9 mouse cellular contexts compared by ENCODE assay signal in the genomic region with DNA sequence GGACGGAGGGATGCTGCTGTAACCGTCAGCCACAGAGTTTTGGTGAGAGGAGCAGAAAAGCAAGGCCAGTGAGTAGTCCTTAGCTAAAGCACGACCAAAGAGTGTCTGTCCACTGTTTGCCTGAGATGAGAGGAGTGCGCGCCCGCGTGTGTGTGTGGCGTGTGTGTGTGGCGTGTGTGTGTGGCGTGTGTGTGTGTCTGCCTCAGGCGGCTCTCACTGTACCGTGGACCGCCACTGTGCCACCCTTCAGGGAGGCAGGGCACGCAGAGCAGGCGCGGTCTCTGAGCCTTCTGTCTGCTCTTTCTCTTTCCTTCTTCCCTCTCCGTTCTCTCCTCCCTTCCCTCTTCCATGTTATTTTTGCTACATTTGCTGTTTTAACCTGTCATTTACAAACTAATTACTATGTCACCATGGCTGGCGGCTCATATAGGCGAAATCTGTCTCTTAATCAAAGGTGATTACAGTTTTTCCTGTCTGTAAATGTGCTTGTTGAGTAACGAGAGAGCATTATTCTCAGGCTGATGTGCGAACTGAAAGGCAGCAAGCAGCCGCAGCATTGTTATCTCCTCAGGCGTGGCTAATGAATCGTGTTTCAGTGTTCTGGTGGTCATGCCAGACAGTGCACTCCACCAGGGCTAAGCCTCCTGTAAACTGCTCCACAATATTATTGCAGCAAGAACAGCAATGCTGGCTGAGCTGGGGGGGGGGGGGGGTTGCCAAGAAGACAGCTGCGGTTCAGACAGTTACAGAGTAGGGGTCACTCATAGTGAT.
DNase-seq lines count a peak whose midpoint lies in the region; ATAC-seq and TF ChIP-seq lines count a peak whose summit lies in the region.
"Had no signal": no experiment of that assay in that cellular context is flagged by ENCODE, and none has a peak within 500 bp of the region (broad histone marks: within the 10 kb centered on the region; RNA-seq: fewer than 3 reads in every experiment).

No protein-coding gene starts in this region.

- no peaks in the 10 kb centered on the region; the same call in 1 of the 2 replicates for H3K36me3 ChIP-seq in heart, embryonic 10.5 days
- no peaks in the 10 kb centered on the region for H3K36me3 ChIP-seq in heart, postnatal 0 days (replicated peaks; ENCODE audit: control insufficient read depth, insufficient read depth, low read length)
- H3K36me3 ChIP-seq in midbrain, embryonic 16.5 days (ENCODE audit: control insufficient read depth, insufficient read depth, low read length), result no peaks in the 10 kb centered on the region

- intact Hi-C loops in left cerebral cortex, postnatal 25 days (cut with DNase I), result no loop called here

- ATAC-seq in heart, postnatal 0 days (ENCODE audit: insufficient read depth, low read depth), result peak; percentile 62
- peak; percentile 71 for ATAC-seq in midbrain, embryonic 16.5 days

- no peak for TF ChIP-seq EP300 in heart, postnatal 0 days (IDR thresholded peaks at IDR 0.05; ENCODE audit: low read depth)

- no peak for DNase-seq in heart, embryonic 10.5 days (ENCODE audit: low spot score)
- DNase-seq in heart, adult 8-10 months (ENCODE audit: low spot score), result no peak
- DNase-seq in embryo, embryonic 10.5 days (ENCODE audit: low spot score), result peak; percentile 79
- peak; percentile 63 for DNase-seq in heart, postnatal 0 days (ENCODE audit: low spot score)
- DNase-seq in right cerebral cortex, postnatal 4 days, result no peak
- no peak for DNase-seq in left cerebral cortex, postnatal 25 days (ENCODE audit: low spot score in 2 of 2)
- DNase-seq in B cell, adult 2 months, result no peak
- DNase-seq: adrenal gland, postnatal 36 days had no signal

- no peak overlapping the region for H3K9ac ChIP-seq in heart, postnatal 0 days (replicated peaks; ENCODE audit: low read depth, low read length)
- H3K9ac ChIP-seq in midbrain, embryonic 16.5 days (ENCODE audit: low read depth, low read length), result peak overlapping the region; percentile 51

- H3K4me3 ChIP-seq in heart, embryonic 10.5 days, result peak overlapping the region; percentile 39; the same call in 1 of the 2 replicates
- peak overlapping the region; percentile 17 for H3K4me3 ChIP-seq in heart, postnatal 0 days (ENCODE audit: low read depth, low read length)
- 0 out of 2 replicates have a peak overlapping the region, but pooled peaks have one; percentile 8 for H3K4me3 ChIP-seq in midbrain, embryonic 16.5 days (ENCODE audit: low read depth, low read length)

- WGBS in heart, embryonic 10.5 days, result 46% methylated on average over 25 of the region's 25 CpGs
- WGBS in heart, postnatal 0 days, result 38% methylated on average over 24 of the region's 25 CpGs
- WGBS in midbrain, embryonic 16.5 days, result 12% methylated on average over 25 of the region's 25 CpGs

- no peaks in the 10 kb centered on the region for H3K27me3 ChIP-seq in heart, embryonic 10.5 days (ENCODE audit: insufficient read depth, poor library complexity, severe bottlenecking)
- H3K27me3 ChIP-seq in heart, postnatal 0 days (ENCODE audit: control insufficient read depth, insufficient read depth, low read length), result no peaks in the 10 kb centered on the region
- no peaks in the 10 kb centered on the region for H3K27me3 ChIP-seq in midbrain, embryonic 16.5 days (ENCODE audit: control insufficient read depth, insufficient read depth, low read depth, low read length)

- peak; percentile 18 for TF ChIP-seq CTCF in heart, postnatal 0 days (IDR thresholded peaks at IDR 0.05; ENCODE audit: low read depth)

- no peaks in the 10 kb centered on the region for H3K9me3 ChIP-seq in heart, embryonic 10.5 days
- H3K9me3 ChIP-seq in heart, postnatal 0 days (replicated peaks; ENCODE audit: control insufficient read depth, low read length), result no peaks in the 10 kb centered on the region
- no peaks in the 10 kb centered on the region for H3K9me3 ChIP-seq in midbrain, embryonic 16.5 days (replicated peaks; ENCODE audit: control insufficient read depth, low read length, poor library complexity, severe bottlenecking)

- peak overlapping the region; percentile 66; the same call in 1 of the 2 replicates for H3K27ac ChIP-seq in heart, embryonic 10.5 days
- H3K27ac ChIP-seq in heart, postnatal 0 days (ENCODE audit: low read depth), result 0 out of 2 replicates have a peak overlapping the region, but pooled peaks have one; percentile 3
- H3K27ac ChIP-seq in midbrain, embryonic 16.5 days (ENCODE audit: low read length), result peak overlapping the region; percentile 73

- H3K4me2 ChIP-seq in heart, postnatal 0 days (ENCODE audit: low read depth, low read length), result peak overlapping the region; percentile 52
- H3K4me2 ChIP-seq in midbrain, embryonic 16.5 days (ENCODE audit: low read length), result peak overlapping the region; percentile 35

- peaks cover 65% of the 10 kb centered on the region for H3K4me1 ChIP-seq in heart, embryonic 10.5 days
- H3K4me1 ChIP-seq in heart, postnatal 0 days (ENCODE audit: control insufficient read depth, insufficient read depth), result peaks cover 11% of the 10 kb centered on the region
- H3K4me1 ChIP-seq in midbrain, embryonic 16.5 days (ENCODE audit: control insufficient read depth, insufficient read depth, low read length), result peaks cover 48% of the 10 kb centered on the region

Comparison
In these comparisons a context has a peak if more than half of its experiments do, and no peak if none do; other contexts are left out.
1. DNase-seq: peak in embryo, embryonic 10.5 days (single experiment) and heart, postnatal 0 days (single experiment); none in heart, embryonic 10.5 days (single experiment), heart, adult 8-10 months (single experiment), right cerebral cortex, postnatal 4 days (single experiment), left cerebral cortex, postnatal 25 days (0 of 2) and B cell, adult 2 months (0 of 2).
2. H3K27ac ChIP-seq: peak in every context shown above with its lines; median percentile 73 in midbrain, embryonic 16.5 days; 66 in heart, embryonic 10.5 days; 3 in heart, postnatal 0 days.
3. Peak in every context shown above with its lines, with median percentiles within 50 percentile points of each other: H3K4me3 ChIP-seq.